Mouse (Mus musculus): ENCODE data around the gene Olfr520. TPM values are rescaled to one million over a fixed set of nuclear protein-coding genes. Genes with fewer than 3 reads are reported as not detected.
A peak's percentile ranks its signal among the peaks of the same experiment; 100 is the strongest.
"Not testable (repeated sequence)": the region's sequence is repeated elsewhere in the genome, so short reads cannot be mapped to it uniquely, and the experiment has no call there.

The Olfr520 gene
- not detected in 2 replicates for polyA plus RNA-seq (2016; fragmentation: Nextera tagmentation; extraction: Ambion mirVana)

DNA sequence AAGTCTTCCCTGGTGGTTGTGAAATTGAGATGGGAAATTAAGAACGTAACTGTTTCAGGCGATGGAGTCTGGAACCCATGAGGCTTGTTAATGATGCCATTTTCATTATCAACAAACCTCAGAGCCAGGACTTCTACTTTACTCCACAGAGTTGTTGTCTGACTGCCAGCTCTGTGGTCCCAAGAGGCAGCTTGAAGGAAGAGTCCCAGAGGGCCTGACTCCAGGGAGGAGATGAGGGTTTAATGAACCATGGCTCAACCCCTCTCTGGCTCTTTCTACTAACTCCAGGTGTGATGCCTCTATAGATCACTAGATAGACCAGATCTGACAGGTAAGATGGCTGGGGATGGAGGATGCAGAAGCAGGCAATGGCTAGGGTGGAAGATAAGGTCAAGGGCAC, at the start of gene Olfr520:
Gene Olfr520 (plus strand): TSS at position 301 of the 400 bp plus-strand sequence.
- WGBS: 94% methylated on average over 2 of the region's 2 CpGs
- Histone ChIP-seq H3K27ac (no peak within 1 kb of the TSS), H3K9ac (no peak within 1 kb of the TSS), H3K9me3 (replicated peaks) (no peaks in the 10 kb centered on the region), H3K4me2 (replicated peaks) (no peak within 1 kb of the TSS), H3K4me3 (no peak within 1 kb of the TSS), H3K36me3 (no peaks in the 10 kb centered on the region), H3K4me1 (no peaks in the 10 kb centered on the region), H3K27me3 (no peaks in the 10 kb centered on the region)
- no peak for ATAC-seq (ENCODE audit: low FRiP score)

DNA sequence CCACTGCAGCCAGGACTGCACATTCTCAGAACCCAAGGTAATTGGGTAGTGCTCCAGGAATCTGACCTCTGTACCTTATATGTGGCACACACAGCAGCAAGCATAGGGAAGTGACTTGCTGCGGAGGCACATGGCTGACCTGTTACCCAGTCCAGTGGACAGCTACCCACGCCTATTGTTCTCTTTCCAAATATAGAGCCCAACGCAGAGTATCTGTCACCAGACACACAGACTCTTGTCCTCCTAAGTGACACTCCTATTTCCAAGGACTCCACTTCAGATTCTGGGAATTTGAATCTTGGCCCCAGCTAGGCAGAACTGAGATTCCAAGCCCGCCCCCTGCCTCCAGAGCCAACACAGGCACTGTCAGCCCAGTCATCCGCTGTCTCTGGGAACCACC, 49.3 kb upstream of the Olfr520 start:
- Histone ChIP-seq H3K9ac (no peak overlapping the region), H3K9me3 (replicated peaks) (no peaks in the 10 kb centered on the region), H3K36me3 (no peaks in the 10 kb centered on the region), H3K27me3 (no peaks in the 10 kb centered on the region), H3K27ac (no peak overlapping the region), H3K4me2 (replicated peaks) (no peak overlapping the region), H3K4me1 (no peaks in the 10 kb centered on the region), H3K4me3 (no peak overlapping the region)
- WGBS: 75% methylated on average over 5 of the region's 5 CpGs
- ATAC-seq (ENCODE audit: low FRiP score): no peak

DNA sequence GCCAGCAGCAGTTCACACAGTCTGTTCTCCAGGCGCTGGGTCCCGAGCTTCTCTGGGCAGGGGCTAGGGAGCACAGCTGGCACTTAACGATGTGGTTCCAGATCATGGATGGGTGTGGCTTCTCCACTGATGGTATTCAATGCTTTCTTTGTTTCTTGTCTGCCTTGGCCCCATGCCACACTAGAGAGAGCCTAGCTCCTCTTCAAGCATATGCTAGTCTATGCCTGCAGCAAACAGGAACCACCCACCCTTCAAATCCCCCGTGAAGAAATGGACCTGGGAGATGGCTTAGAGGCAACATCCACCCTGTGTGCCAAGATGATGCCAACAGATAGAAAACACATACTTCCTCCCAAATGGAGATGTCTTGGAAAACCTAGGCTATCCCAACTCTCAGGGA, 46.0 kb upstream of the Olfr520 start:
- Histone ChIP-seq H3K4me3 (no peak overlapping the region), H3K9me3 (replicated peaks) (no peaks in the 10 kb centered on the region), H3K4me1 (no peaks in the 10 kb centered on the region), H3K9ac (no peak overlapping the region), H3K27me3 (no peaks in the 10 kb centered on the region), H3K4me2 (replicated peaks) (no peak overlapping the region), H3K27ac (no peak overlapping the region), H3K36me3 (no peaks in the 10 kb centered on the region)
- WGBS: 70% methylated on average over 4 of the region's 4 CpGs
- no peak for ATAC-seq (ENCODE audit: low FRiP score)

- no peak overlapping the region for H3K9ac ChIP-seq
- no peak overlapping the region for H3K27ac ChIP-seq
- H3K36me3 ChIP-seq: no peaks in the 10 kb centered on the region
- H3K4me3 ChIP-seq: no peak overlapping the region
- no peak overlapping the region for H3K4me2 ChIP-seq (replicated peaks)
- 86% methylated on average over 7 of the region's 7 CpGs for WGBS
- no peaks in the 10 kb centered on the region for H3K9me3 ChIP-seq (replicated peaks)
- no peak for ATAC-seq (ENCODE audit: low FRiP score)
- no peaks in the 10 kb centered on the region for H3K27me3 ChIP-seq
- peaks cover 4% of the 10 kb centered on the region; the same call in 1 of the 2 replicates for H3K4me1 ChIP-seq
Measured at GRCm38 (mm10) chr7:99690819-99691218, 39.3 kb upstream of the Olfr520 start.

GRCm38 (mm10) chr7:99692396-99692795, 37.7 kb upstream of the Olfr520 start:
- H3K4me3 ChIP-seq: no peak overlapping the region
- H3K4me1 ChIP-seq: peaks cover 4% of the 10 kb centered on the region; the same call in 1 of the 2 replicates
- ATAC-seq (ENCODE audit: low FRiP score): no peak
- no peaks in the 10 kb centered on the region for H3K36me3 ChIP-seq
- no peak overlapping the region for H3K27ac ChIP-seq
- H3K9me3 ChIP-seq (replicated peaks): no peaks in the 10 kb centered on the region
- H3K4me2 ChIP-seq (replicated peaks): no peak overlapping the region
- WGBS: 23% methylated on average over 3 of the region's 3 CpGs
- H3K27me3 ChIP-seq: no peaks in the 10 kb centered on the region
- H3K9ac ChIP-seq: no peak overlapping the region

GRCm38 (mm10) chr7:99693387-99693786, 36.7 kb upstream of the Olfr520 start:
- ATAC-seq (ENCODE audit: low FRiP score): no peak
- no peak overlapping the region for H3K4me2 ChIP-seq (replicated peaks)
- H3K27me3 ChIP-seq: no peaks in the 10 kb centered on the region
- H3K9ac ChIP-seq: no peak overlapping the region
- peaks cover 4% of the 10 kb centered on the region; the same call in 1 of the 2 replicates for H3K4me1 ChIP-seq
- 91% methylated on average over 3 of the region's 3 CpGs for WGBS
- H3K36me3 ChIP-seq: no peaks in the 10 kb centered on the region
- H3K9me3 ChIP-seq (replicated peaks): no peaks in the 10 kb centered on the region
- H3K4me3 ChIP-seq: no peak overlapping the region
- no peak overlapping the region for H3K27ac ChIP-seq

DNA sequence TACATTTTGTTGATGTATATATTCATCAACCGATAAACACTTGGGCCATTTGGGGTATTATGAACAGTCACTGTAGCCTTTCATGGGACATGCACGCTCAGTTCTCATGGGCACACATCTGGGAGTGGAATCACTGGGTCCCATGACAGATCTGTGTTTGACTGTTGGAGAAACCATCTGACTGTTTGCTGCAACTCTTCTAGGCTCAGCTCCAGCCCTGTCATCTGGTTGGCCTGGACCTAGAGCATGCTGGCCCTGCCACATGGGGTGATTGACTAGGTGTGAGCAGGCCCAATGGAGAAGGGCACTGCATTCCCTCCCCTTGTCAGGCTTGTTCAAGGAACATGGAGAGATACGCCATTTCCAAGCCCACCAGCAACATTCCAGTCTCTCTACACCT, 36.1 kb upstream of the Olfr520 start:
- Histone ChIP-seq H3K4me2 (replicated peaks) (no peak overlapping the region), H3K27ac (no peak overlapping the region), H3K4me3 (no peak overlapping the region), H3K9ac (no peak overlapping the region), H3K27me3 (no peaks in the 10 kb centered on the region), H3K4me1 (peaks cover 4% of the 10 kb centered on the region; the same call in 1 of the 2 replicates), H3K36me3 (no peaks in the 10 kb centered on the region), H3K9me3 (replicated peaks) (no peaks in the 10 kb centered on the region)
- ATAC-seq (ENCODE audit: low FRiP score): no peak
- WGBS: 93% methylated on average over 3 of the region's 3 CpGs

GRCm38 (mm10) chr7:99694424-99694823, 35.6 kb upstream of the Olfr520 start:
- not testable (repeated sequence) for H3K27ac ChIP-seq; H3K9ac ChIP-seq; H3K4me2 ChIP-seq (replicated peaks); H3K36me3 ChIP-seq; H3K4me1 ChIP-seq; H3K4me3 ChIP-seq; H3K9me3 ChIP-seq (replicated peaks); H3K27me3 ChIP-seq; ATAC-seq (ENCODE audit: low FRiP score)
- WGBS: 81% methylated on average over 5 of the region's 5 CpGs

- no peak overlapping the region for H3K27ac ChIP-seq
- peaks cover 4% of the 10 kb centered on the region; the same call in 1 of the 2 replicates for H3K4me1 ChIP-seq
- no peaks in the 10 kb centered on the region for H3K36me3 ChIP-seq
- 85% methylated on average over 8 of the region's 8 CpGs for WGBS
- H3K9ac ChIP-seq: no peak overlapping the region
- no peak overlapping the region for H3K4me3 ChIP-seq
- H3K4me2 ChIP-seq (replicated peaks): no peak overlapping the region
- H3K9me3 ChIP-seq (replicated peaks): no peaks in the 10 kb centered on the region
- ATAC-seq (ENCODE audit: low FRiP score): no peak
- H3K27me3 ChIP-seq: no peaks in the 10 kb centered on the region
Measured at GRCm38 (mm10) chr7:99695471-99696057, 34.5 kb upstream of the Olfr520 start.

DNA sequence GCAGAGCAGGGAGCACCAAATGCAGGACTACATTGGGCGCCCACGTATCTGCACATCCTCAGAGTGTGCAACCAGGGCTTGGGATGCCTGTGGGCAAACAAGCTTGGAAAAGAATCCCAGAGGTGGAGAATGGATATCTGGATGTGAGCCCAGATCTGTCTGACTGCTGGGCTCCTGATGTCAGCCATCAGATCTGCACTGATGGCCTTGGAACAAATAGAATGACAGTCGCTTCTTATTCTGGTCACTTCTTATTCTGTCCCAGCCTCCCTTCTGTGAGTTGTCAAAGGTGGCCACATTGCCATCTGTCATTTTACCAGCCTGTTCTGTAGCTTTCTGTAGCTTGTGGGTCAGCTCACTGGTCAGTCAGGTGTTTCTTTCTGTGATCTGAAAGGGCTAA, 31.5 kb upstream of the Olfr520 start:
- no peak overlapping the region for H3K27ac ChIP-seq
- H3K27me3 ChIP-seq: no peaks in the 10 kb centered on the region
- H3K9ac ChIP-seq: no peak overlapping the region
- 89% methylated on average over 3 of the region's 3 CpGs for WGBS
- ATAC-seq (ENCODE audit: low FRiP score): no peak
- H3K4me3 ChIP-seq: no peak overlapping the region
- H3K4me1 ChIP-seq: peaks cover 3% of the 10 kb centered on the region; the same call in 1 of the 2 replicates
- no peaks in the 10 kb centered on the region for H3K9me3 ChIP-seq (replicated peaks)
- H3K4me2 ChIP-seq (replicated peaks): no peak overlapping the region
- H3K36me3 ChIP-seq: no peaks in the 10 kb centered on the region

DNA sequence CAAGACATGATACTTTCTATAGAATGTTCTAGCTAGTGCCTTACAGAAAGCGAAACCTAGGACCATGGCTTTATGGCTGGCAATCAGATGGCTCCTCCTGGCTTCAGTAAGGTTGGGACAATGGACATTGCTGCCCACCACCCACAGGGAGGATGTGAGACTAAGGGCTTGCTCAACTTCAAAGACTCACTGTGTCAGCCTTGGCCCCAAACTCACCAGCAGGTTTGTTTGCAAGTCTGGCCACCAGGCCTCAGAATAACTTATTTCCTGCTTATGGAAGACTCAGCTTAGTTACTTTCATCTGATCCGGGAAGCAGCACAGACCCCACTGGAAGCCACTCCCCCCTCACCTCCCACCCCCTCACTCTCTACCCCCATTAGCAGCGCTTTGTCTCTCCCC, 31.0 kb upstream of the Olfr520 start:
- ATAC-seq (ENCODE audit: low FRiP score): no peak
- no peak overlapping the region for H3K4me3 ChIP-seq
- no peaks in the 10 kb centered on the region for H3K9me3 ChIP-seq (replicated peaks)
- WGBS: 67% methylated on average over 3 of the region's 3 CpGs
- H3K4me2 ChIP-seq (replicated peaks): no peak overlapping the region
- H3K27me3 ChIP-seq: no peaks in the 10 kb centered on the region
- H3K4me1 ChIP-seq: peaks cover 3% of the 10 kb centered on the region; the same call in 1 of the 2 replicates
- no peaks in the 10 kb centered on the region for H3K36me3 ChIP-seq
- H3K27ac ChIP-seq: no peak overlapping the region
- no peak overlapping the region for H3K9ac ChIP-seq

DNA sequence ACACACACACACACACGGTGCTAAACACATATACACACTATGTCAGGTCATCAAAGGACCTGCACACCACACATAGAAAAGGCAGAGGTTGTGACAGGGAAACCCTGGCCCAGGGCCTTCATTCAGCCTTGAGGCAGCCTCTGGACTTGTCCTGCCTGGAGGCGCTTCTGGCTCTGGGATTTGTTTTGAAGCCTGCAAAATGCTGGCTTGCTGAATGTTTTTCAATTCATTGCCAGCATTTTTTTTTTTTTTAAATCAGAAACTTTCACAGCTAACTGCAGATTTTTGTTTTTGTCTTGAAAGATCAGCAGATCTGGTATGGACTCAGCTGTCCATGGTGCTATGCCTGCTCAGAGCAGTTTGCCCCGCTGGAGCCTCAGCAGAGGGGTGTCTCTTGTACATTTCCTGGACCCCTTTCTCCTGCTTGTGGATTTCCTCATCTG, 30.3 kb upstream of the Olfr520 start:
- no peak overlapping the region for H3K4me2 ChIP-seq (replicated peaks)
- WGBS: 71% methylated on average over 3 of the region's 3 CpGs
- H3K27me3 ChIP-seq: no peaks in the 10 kb centered on the region
- H3K9me3 ChIP-seq (replicated peaks): no peaks in the 10 kb centered on the region
- H3K36me3 ChIP-seq: no peaks in the 10 kb centered on the region
- peak overlapping the region; percentile 30; the same call in 1 of the 2 replicates for H3K27ac ChIP-seq
- H3K4me3 ChIP-seq: no peak overlapping the region
- no peak overlapping the region for H3K9ac ChIP-seq
- H3K4me1 ChIP-seq: peaks cover 3% of the 10 kb centered on the region; the same call in 1 of the 2 replicates
- ATAC-seq (ENCODE audit: low FRiP score): no peak

DNA sequence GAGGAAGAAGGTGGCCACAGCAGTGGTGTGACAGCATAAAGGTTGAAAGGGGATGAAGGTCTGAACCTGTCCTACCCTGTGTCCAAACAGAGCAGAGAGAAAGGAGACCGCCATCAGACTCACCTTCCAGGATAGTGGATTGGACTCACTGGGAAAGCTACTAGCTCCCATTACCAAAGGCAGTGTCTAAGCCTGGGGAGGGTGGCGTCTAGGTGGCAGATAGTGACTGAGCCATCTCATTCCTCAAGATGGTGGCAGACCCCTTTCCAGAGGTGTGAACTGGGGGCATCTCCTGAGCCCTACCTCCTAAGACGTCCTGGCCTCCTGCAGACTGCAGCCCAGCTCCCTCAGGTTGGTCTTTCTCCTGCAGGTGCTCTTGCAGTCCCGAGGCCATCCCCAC, 29.4 kb upstream of the Olfr520 start:
- Histone ChIP-seq H3K4me1 (peaks cover 3% of the 10 kb centered on the region; the same call in 1 of the 2 replicates), H3K9me3 (replicated peaks) (no peaks in the 10 kb centered on the region), H3K36me3 (no peaks in the 10 kb centered on the region), H3K4me3 (no peak overlapping the region), H3K9ac (no peak overlapping the region), H3K4me2 (replicated peaks) (no peak overlapping the region), H3K27me3 (no peaks in the 10 kb centered on the region), H3K27ac (no peak overlapping the region)
- 84% methylated on average over 4 of the region's 4 CpGs for WGBS
- no peak for ATAC-seq (ENCODE audit: low FRiP score)

Data from hindbrain, embryonic 12.5 days (tissue).